ENCODE assay signal across 16 mouse cellular contexts in the genomic region with DNA sequence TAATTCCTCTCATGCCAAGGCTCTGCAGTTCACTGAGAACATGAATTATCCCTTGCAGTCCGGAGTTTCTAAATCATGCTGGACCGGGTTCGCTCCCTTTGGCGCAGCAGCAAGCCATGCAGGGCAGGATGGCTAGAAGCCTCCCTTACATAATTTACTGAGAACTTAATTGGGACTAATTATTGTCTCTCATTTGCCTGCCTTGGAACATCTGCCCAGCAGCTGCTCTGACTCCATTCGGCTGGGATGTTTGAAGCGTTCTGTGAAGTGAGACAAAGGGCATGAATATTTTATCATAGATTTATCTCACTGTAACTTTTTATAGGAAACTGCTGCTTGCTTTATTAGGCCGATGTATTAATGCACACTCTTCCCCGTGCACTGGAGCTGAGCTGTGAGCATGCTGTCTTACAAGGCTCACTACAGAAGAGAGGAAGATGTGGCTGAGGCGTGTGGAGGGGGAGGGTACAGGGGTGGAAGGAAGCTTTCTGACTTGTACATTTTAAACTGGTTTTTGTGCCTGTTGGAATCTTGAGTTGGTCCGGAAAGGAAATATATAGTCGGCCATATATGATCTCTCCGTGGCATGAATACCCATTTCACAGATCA.
DNase-seq lines count a peak whose midpoint lies in the region; ATAC-seq lines count a peak whose summit lies in the region.
"Had no signal": no experiment of that assay in that cellular context is flagged by ENCODE, and none has a peak within 500 bp of the region (broad histone marks: within the 10 kb centered on the region; RNA-seq: fewer than 3 reads in every experiment).

No protein-coding gene starts in this region.

- no peak overlapping the region for H3K9ac ChIP-seq in forebrain, embryonic 13.5 days
- H3K9ac ChIP-seq in forebrain, embryonic 11.5 days (ENCODE audit: low read length) = no peak overlapping the region
- H3K9ac ChIP-seq in neural tube, embryonic 12.5 days = no peak overlapping the region
- H3K9ac ChIP-seq: limb, embryonic 12.5 days had no signal

- H3K27me3 ChIP-seq in forebrain, embryonic 13.5 days = no peaks in the 10 kb centered on the region
- H3K27me3 ChIP-seq in forebrain, embryonic 11.5 days (ENCODE audit: control insufficient read depth, insufficient read depth, low read length) = no peaks in the 10 kb centered on the region
- H3K27me3 ChIP-seq in neural tube, embryonic 12.5 days (replicated peaks) = no peaks in the 10 kb centered on the region
- H3K27me3 ChIP-seq: limb, embryonic 12.5 days had no signal

- 72% methylated on average over 12 of the region's 12 CpGs for WGBS in forebrain, embryonic 13.5 days
- 82% methylated on average over 12 of the region's 12 CpGs for WGBS in forebrain, embryonic 11.5 days
- WGBS in neural tube, embryonic 12.5 days = 75% methylated on average over 12 of the region's 12 CpGs

- DNase-seq in forebrain, embryonic 11.5 days (ENCODE audit: low spot score) = no peak
- DNase-seq in neural tube, embryonic 10.5 days (ENCODE audit: extremely low spot score, low spot score) = no peak
- peak; percentile 62 for DNase-seq in kidney, postnatal 14 days
- DNase-seq in retina, embryonic 14.5 days (ENCODE audit: low spot score) = peak; percentile 17
- DNase-seq in thymus, postnatal 0 days (ENCODE audit: low spot score) = no peak
- no peak for DNase-seq in layer of hippocampus, adult 18-20 months (ENCODE audit: low spot score in 2 of 2)
- DNase-seq: cerebellum, adult 9-10 months; gastrocnemius, adult 2 months; heart, adult 18-20 months; heart, postnatal 10 days; layer of hippocampus, postnatal 36 days; lung, adult 18-20 months had no signal

- H3K9me3 ChIP-seq in forebrain, embryonic 13.5 days (replicated peaks) = no peaks in the 10 kb centered on the region
- no peaks in the 10 kb centered on the region for H3K9me3 ChIP-seq in forebrain, embryonic 11.5 days (ENCODE audit: control insufficient read depth, low read length)
- H3K9me3 ChIP-seq in neural tube, embryonic 12.5 days = no peaks in the 10 kb centered on the region
- H3K9me3 ChIP-seq: limb, embryonic 12.5 days had no signal

- no peak overlapping the region for H3K4me2 ChIP-seq in forebrain, embryonic 13.5 days
- no peak overlapping the region for H3K4me2 ChIP-seq in forebrain, embryonic 11.5 days (ENCODE audit: low read depth, low read length, severe bottlenecking)
- H3K4me2 ChIP-seq in neural tube, embryonic 12.5 days (replicated peaks) = no peak overlapping the region
- H3K4me2 ChIP-seq: limb, embryonic 12.5 days had no signal

- H3K4me1 ChIP-seq in forebrain, embryonic 13.5 days = peaks cover 8% of the 10 kb centered on the region; the same call in 1 of the 2 replicates
- H3K4me1 ChIP-seq in forebrain, embryonic 11.5 days (replicated peaks; ENCODE audit: control insufficient read depth, insufficient read depth, low read length) = no peaks in the 10 kb centered on the region
- 0 out of 2 replicates have a peak, but pooled peaks cover 6% of the 10 kb centered on the region for H3K4me1 ChIP-seq in neural tube, embryonic 12.5 days

- no peak overlapping the region for H3K4me3 ChIP-seq in forebrain, embryonic 13.5 days
- H3K4me3 ChIP-seq in forebrain, embryonic 11.5 days (ENCODE audit: low read depth, low read length) = no peak overlapping the region
- no peak overlapping the region for H3K4me3 ChIP-seq in neural tube, embryonic 12.5 days
- H3K4me3 ChIP-seq: gastrocnemius, adult 2 months; limb, embryonic 12.5 days; myocyte had no signal

- H3K36me3 ChIP-seq in forebrain, embryonic 13.5 days (ENCODE audit: poor library complexity, severe bottlenecking) = no peaks in the 10 kb centered on the region
- H3K36me3 ChIP-seq in forebrain, embryonic 11.5 days (ENCODE audit: control insufficient read depth, insufficient read depth, low read length) = no peaks in the 10 kb centered on the region
- H3K36me3 ChIP-seq in neural tube, embryonic 12.5 days = no peaks in the 10 kb centered on the region

- H3K27ac ChIP-seq in forebrain, embryonic 13.5 days = peak overlapping the region; percentile 45; the same call in 1 of the 2 replicates
- H3K27ac ChIP-seq in forebrain, embryonic 11.5 days (ENCODE audit: low read depth, low read length) = no peak overlapping the region
- no peak overlapping the region for H3K27ac ChIP-seq in neural tube, embryonic 12.5 days
- H3K27ac ChIP-seq: gastrocnemius, adult 2 months had no signal

- peak; percentile 84 for ATAC-seq in forebrain, embryonic 13.5 days
- ATAC-seq in forebrain, embryonic 11.5 days (replicated peaks; ENCODE audit: low FRiP score) = no peak
- peak; percentile 71; the same call in 1 of the 2 replicates for ATAC-seq in neural tube, embryonic 12.5 days (ENCODE audit: low FRiP score, low read depth)

Comparison
In these comparisons a context has a peak if more than half of its experiments do, and no peak if none do; other contexts are left out.
1. DNase-seq: peak in kidney, postnatal 14 days (single experiment) and retina, embryonic 14.5 days (single experiment); none in forebrain, embryonic 11.5 days (single experiment), neural tube, embryonic 10.5 days (single experiment), thymus, postnatal 0 days (single experiment) and layer of hippocampus, adult 18-20 months (0 of 2).